Mouse (Mus musculus) erythroblast, embryonic 14.5 days (primary cell): ENCODE data around the gene Arfgef2. TPM values are rescaled to one million over a fixed set of nuclear protein-coding genes. Genes with fewer than 3 reads are reported as not detected.
A peak's percentile ranks its signal among the peaks of the same experiment; 100 is the strongest.

ENCODE experiments used
- H3K27me3 ChIP-seq: 2 replicates; pipeline ENCODE4 v1.6.1; 2012; ENCODE audit warnings: inconsistent platforms; ENCODE audit not compliant: control insufficient read depth
- H3K36me3 ChIP-seq: 2 replicates; pipeline ENCODE4 v1.6.1; 2012; ENCODE audit warnings: mild to moderate bottlenecking, inconsistent platforms; ENCODE audit not compliant: control insufficient read depth
- H3K4me1 ChIP-seq: 2 replicates; pipeline ENCODE4 v1.6.1; 2012; ENCODE audit warnings: inconsistent platforms; ENCODE audit not compliant: control insufficient read depth
- H3K4me3 ChIP-seq: replicated peaks from 2 replicates; pipeline ENCODE3; 2012; ENCODE audit warnings: moderate library complexity, mild to moderate bottlenecking, inconsistent platforms
- H3K9me3 ChIP-seq: 2 replicates; pipeline ENCODE4 v1.6.1; 2012; ENCODE audit warnings: low read length, inconsistent platforms, mixed read lengths; ENCODE audit not compliant: control insufficient read depth
- GATA1 ChIP-seq: IDR thresholded peaks from 2 replicates; pipeline ENCODE4 v1.6.1; 2012; ENCODE audit warnings: low read length, inconsistent platforms, mixed read lengths
- TAL1 ChIP-seq: IDR thresholded peaks from 3 replicates; pipeline ENCODE4 v1.6.1; 2012; ENCODE audit warnings: low read length, inconsistent platforms, mixed read lengths
- polyA plus RNA-seq: library from polyadenylated mRNA; stranded (reverse); fragments of >175 nt; gene quantifications from 2 replicates; pipeline ENCODE4 v1.2.3, GENCODE M21; 2012

Gene Arfgef2
- polyA plus RNA-seq, 1 experiment, result 0.48 TPM

DNA sequence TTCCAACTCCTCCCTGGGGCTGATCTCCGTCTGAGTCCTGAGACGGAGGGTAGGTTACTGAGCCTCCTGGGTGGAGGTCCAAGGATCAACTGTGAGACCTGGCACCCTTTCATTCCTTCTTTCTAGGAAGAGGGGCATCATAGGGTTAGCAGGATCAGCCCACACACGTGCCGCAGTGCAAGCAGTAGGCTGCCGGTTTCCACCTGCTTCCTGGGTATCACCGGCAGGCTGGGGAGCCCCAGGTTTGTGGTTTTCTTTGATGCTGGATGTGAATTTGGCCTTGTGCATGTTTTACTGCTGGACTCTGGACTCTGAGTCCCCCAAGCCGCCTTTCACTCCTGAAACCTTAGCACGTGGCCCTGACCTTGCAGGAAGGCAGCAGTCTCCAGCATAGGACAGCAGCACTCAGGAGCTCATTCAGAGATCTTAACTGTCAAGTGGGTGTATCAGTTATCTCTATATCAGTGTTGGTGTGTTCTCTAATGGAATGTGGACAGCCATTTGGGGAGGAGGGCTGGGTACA, 86.8 kb downstream of the Arfgef2 start:
- Histone ChIP-seq H3K9me3 (no peaks in the 10 kb centered on the region), H3K4me1 (no peaks in the 10 kb centered on the region), H3K4me3 (no peak overlapping the region), H3K36me3 (peaks cover 80% of the 10 kb centered on the region), H3K27me3 (no peaks in the 10 kb centered on the region)
- TF ChIP-seq GATA1 (no peak), TAL1 (no peak)

DNA sequence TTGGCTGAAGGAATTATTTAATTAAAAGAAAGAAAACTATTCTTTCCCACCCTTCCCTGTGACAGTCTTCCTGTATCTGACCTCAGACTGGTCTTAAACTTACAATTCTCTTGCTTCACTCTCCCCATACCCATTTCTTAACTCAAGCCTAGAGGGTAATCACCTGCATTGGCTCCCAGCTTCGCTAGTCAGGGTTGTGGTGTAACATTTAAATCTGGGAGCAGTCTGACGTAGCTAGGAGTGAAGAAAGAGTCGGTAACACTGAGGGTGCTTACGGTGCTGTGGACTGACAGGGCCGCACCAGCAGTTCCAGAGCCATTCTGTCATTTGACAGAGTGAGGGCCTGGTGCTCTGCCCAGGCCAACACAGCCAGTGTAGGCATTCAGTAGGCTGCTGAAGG, 87.6 kb downstream of the Arfgef2 start:
- no peaks in the 10 kb centered on the region for H3K27me3 ChIP-seq
- H3K4me1 ChIP-seq, result no peaks in the 10 kb centered on the region
- no peaks in the 10 kb centered on the region for H3K9me3 ChIP-seq
- H3K4me3 ChIP-seq, result no peak overlapping the region
- no peak for TF ChIP-seq TAL1
- no peak for TF ChIP-seq GATA1
- H3K36me3 ChIP-seq, result peaks cover 75% of the 10 kb centered on the region

DNA sequence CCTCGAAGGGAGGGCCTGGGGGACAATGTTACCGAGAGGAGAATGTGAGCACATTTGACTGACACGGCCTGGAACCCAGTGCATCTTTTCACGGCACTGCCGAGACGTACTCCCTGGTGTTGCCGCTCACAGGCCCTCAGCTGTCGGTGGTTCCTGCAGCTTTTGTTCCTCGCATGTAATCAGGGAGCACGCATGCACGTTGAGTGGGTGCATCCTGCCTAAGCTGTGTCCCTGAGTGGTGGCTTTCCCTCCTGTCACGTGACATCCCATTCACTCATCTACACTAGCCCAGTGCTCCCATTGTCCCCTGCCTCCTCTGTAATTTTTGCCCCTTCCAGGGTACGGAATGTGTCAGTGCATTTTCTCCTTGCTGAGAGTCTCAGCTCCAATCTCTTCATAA, 91.0 kb downstream of the Arfgef2 start:
- Histone ChIP-seq H3K4me1 (peaks cover 3% of the 10 kb centered on the region), H3K9me3 (no peaks in the 10 kb centered on the region), H3K27me3 (no peaks in the 10 kb centered on the region), H3K4me3 (no peak overlapping the region), H3K36me3 (peaks cover 56% of the 10 kb centered on the region)
- TF ChIP-seq TAL1 (no peak), GATA1 (no peak)

DNA sequence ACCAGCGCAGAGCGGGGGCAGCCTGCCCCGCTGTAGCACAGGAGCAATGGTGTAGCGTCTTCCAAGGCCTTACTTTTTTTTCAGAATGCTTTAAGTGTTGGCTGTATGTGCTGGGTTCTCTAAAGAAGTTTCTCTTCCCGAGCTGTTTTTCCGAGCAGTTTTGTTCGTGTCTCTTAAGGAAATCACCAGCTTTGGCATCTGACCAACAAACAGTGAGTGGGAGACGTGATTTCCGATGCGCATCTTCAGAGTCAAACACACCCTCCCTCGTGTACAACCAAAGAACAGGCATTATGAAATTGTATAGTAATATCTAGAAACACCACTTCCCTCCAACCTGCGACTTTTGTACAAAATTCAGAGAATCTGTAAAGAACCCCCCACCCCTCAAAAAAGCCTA, 91.6 kb downstream of the Arfgef2 start:
- no peak for TF ChIP-seq GATA1
- TF ChIP-seq TAL1, result no peak
- peaks cover 50% of the 10 kb centered on the region for H3K36me3 ChIP-seq

DNA sequence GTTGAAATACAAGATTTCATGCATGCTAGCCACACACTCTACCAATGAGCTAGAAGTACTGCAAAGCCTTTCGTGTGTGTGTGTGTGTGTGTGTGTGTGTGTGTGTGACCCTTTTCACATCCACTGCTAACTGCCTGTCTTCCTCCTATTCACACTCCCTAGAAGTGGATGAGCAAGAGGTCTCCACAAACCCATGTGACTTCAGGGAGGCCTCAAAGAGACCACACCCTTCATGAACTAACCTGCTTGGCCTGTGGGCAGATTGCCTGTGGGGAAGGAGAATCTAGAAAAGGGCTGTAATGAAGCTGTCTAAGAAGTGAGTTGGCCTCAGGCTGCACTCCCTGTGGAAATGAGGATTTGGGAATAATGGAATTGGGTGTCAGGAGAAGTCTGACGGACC, 93.8 kb downstream of the Arfgef2 start:
- H3K27me3 ChIP-seq, result no peaks in the 10 kb centered on the region
- H3K4me3 ChIP-seq, result no peak overlapping the region
- H3K9me3 ChIP-seq, result no peaks in the 10 kb centered on the region
- no peak for TF ChIP-seq GATA1
- TF ChIP-seq TAL1, result no peak
- H3K4me1 ChIP-seq, result peaks cover 11% of the 10 kb centered on the region
- H3K36me3 ChIP-seq, result peaks cover 28% of the 10 kb centered on the region

More for the DNA sequence above, 91.6 kb downstream of the Arfgef2 start:
- Histone ChIP-seq H3K27me3 (no peaks in the 10 kb centered on the region), H3K4me3 (no peak overlapping the region), H3K4me1 (peaks cover 3% of the 10 kb centered on the region), H3K9me3 (no peaks in the 10 kb centered on the region)

DNA sequence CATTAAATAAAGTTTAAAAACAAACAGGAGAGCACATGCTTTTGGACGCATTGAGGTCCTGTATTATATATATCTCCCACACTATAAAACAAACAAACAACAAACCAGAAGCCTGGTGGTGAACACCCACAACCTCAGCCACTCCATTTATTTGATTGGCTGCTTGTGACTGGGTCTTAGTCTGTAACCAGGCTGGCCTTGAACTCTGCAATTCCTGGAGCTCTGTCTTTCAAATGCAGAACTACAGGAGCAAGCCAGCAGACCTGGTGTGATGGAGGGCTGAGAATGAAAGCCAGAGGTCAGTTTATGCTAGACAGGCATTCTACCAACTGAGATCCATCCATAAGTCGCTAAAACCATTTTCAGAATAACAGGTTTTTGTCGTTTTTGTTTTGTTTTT, 94.4 kb downstream of the Arfgef2 start:
- Histone ChIP-seq H3K27me3 (no peaks in the 10 kb centered on the region), H3K36me3 (peaks cover 22% of the 10 kb centered on the region), H3K4me3 (no peak overlapping the region), H3K9me3 (no peaks in the 10 kb centered on the region), H3K4me1 (peaks cover 14% of the 10 kb centered on the region)
- TF ChIP-seq TAL1 (no peak), GATA1 (no peak)

DNA sequence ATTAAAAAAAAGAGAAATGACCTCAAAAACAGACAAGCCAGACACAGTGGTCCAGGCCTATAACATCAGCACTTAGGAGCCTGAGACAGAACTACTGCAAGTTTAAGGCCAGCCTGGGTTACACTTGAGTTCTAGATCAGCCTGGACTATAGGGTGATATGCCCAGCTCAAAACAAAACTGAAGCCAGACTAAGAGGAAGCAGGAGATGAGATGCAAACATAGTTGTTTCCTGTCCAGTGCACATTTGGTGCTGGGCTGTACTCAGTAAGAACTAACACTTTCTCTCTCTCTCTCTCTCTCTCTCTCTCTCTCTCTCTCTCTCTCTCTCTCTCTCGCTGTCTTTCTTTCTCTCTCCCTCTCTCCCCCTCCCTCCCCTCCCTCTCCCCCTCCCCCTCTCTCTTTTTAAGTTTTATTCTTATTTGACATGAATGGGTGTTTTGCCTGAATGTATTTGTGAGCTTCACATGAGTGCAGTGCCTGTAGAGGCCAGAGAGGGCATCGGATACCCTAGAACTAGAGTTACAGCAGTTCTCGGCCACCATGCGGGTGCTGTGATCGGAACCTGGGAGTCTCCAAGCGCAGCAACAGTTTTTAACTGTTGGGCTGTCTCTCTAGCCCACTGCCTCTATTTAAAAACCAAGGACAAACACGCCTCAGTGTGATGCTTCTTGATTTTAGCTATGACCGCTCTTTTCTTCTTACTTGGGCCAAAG, 95.6 kb downstream of the Arfgef2 start:
- Histone ChIP-seq H3K9me3 (no peaks in the 10 kb centered on the region), H3K27me3 (no peaks in the 10 kb centered on the region), H3K4me1 (peaks cover 24% of the 10 kb centered on the region), H3K36me3 (peaks cover 13% of the 10 kb centered on the region), H3K4me3 (no peak overlapping the region)
- TF ChIP-seq GATA1 (no peak), TAL1 (no peak)

DNA sequence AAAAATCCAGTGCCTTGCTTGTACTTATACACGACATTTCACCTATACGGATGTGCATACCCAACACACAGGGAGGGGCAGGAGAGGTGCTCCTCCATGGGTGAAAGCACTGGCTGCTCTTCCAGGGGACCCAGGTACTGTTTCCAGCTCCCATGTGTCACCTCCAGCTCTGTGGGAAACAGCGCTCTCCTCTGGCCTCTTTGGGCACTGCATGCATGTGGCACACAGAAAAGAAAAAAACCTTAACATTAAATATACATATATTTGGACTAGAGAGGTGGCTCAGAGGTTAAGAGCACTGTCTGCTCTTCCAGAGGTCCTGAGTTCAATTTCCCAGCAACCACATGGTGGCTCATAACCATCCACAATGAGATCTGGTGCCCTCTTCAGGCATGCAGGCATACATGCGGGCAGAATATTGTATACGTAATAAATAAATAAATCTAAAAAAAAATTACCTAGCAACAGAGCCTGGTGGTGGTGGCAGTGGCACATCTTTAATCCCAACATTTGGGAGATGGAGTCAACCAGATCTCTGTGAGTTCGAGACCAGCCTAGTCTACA, 98.4 kb downstream of the Arfgef2 start:
- Histone ChIP-seq H3K36me3 (peaks cover 11% of the 10 kb centered on the region), H3K4me3 (no peak overlapping the region), H3K9me3 (no peaks in the 10 kb centered on the region), H3K27me3 (no peaks in the 10 kb centered on the region), H3K4me1 (peaks cover 42% of the 10 kb centered on the region)
- TF ChIP-seq TAL1 (no peak), GATA1 (no peak)

DNA sequence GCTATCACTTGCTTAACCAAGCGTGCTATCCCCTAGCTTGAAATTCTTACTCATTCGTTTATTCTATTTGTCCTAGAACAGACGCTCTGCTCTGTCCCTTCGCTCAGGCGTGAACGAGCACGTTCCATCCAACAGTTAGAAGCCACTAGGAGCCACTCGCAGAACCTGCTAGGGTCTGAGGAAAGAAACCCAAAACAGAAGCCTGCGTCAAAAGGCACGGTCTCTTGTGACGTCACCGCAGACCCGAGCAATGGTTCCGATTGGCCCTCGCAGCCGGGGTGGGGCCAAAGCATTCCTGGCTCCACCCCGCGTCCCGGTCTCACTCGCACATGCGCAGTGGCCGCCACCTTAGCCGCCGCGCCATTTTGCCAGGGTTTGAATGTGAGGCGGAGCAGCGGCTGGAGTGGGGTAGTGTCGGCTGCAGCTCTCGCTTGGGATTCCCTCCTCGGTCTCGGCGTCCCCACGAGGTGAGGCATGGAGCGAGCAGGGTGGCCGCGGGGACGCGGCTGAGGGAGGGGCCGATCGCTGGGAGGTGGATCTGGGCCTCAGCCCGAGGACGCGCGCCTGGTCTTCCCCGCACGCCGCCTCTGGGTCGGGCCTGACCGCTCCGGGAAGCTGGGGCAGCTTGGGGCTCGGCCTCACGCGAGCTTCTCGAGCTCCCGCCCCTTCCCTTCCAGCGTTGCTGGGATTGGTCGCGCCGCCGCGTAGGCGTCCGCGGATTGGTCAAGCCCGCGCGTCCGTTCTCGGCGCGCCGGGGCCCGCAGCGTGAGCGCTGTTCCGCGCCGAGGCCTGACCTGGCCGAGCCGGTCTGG, 100.5 kb downstream of the Arfgef2 start, which contains the start of gene Cse1l:
Gene Cse1l (plus strand): TSS at position 330 of the 812 bp plus-strand sequence.
- Histone ChIP-seq H3K4me1 (peaks cover 49% of the 10 kb centered on the region), H3K36me3 (peaks cover 26% of the 10 kb centered on the region), H3K9me3 (no peaks in the 10 kb centered on the region), H3K4me3 (peak within 1 kb of the TSS; percentile 97), H3K27me3 (no peaks in the 10 kb centered on the region)
- TF ChIP-seq TAL1 (no peak), GATA1 (no peak)
